Mouse (Mus musculus) hindbrain, embryonic 16.5 days (tissue): ENCODE measurements at regions not wholly inside any gene's neighbourhood (a gene's known extent, or its start where the extent isn't known, plus 50 kb on each side); places are given as distances from the start of the nearest gene placed in this dataset.

ENCODE experiments used
- ATAC-seq: fragments of 200-750 bp; cut with Nextera tagmentation; 2 replicates; pipeline ENCODE4 v1.8.0; 2017; ENCODE audit warnings: moderate TSS enrichment, moderate library complexity
- H3K27ac ChIP-seq: fragments of 300-500 bp; sonication (generic); 2 replicates; pipeline ENCODE4 v1.5.1; 2014; ENCODE audit warnings: low read depth, mild to moderate bottlenecking, control low read depth, low read length, moderate library complexity
- H3K27me3 ChIP-seq: fragments of 300-500 bp; sonication (generic); replicated peaks from 2 replicates; pipeline ENCODE4 v1.6.1; 2014; ENCODE audit warnings: low read length; ENCODE audit not compliant: control insufficient read depth, insufficient read depth
- H3K36me3 ChIP-seq: fragments of 300-500 bp; sonication (generic); 2 replicates; pipeline ENCODE4 v1.6.1; 2014; ENCODE audit warnings: mild to moderate bottlenecking, low read length, moderate library complexity, mixed read lengths; ENCODE audit not compliant: control insufficient read depth, insufficient read depth
- H3K4me1 ChIP-seq: fragments of 300-500 bp; sonication (generic); 2 replicates; pipeline ENCODE4 v1.6.1; 2014; ENCODE audit warnings: low read depth, low read length; ENCODE audit not compliant: control insufficient read depth, insufficient read depth
- H3K4me2 ChIP-seq: fragments of 300-500 bp; sonication (generic); 2 replicates; pipeline ENCODE4 v1.6.1; 2014; ENCODE audit warnings: mild to moderate bottlenecking, low read length, control low read depth, moderate library complexity
- H3K4me3 ChIP-seq: fragments of 300-500 bp; sonication (generic); 2 replicates; pipeline ENCODE4 v1.5.1; 2014; ENCODE audit warnings: mild to moderate bottlenecking, low read length, control low read depth, moderate library complexity
- H3K9ac ChIP-seq: fragments of 300-500 bp; sonication (generic); 2 replicates; pipeline ENCODE4 v1.6.1; 2014; ENCODE audit warnings: low read depth, mild to moderate bottlenecking, control low read depth, low read length, moderate library complexity
- H3K9me3 ChIP-seq: fragments of 300-500 bp; sonication (generic); 2 replicates; pipeline ENCODE4 v1.6.1; 2014; ENCODE audit warnings: mild to moderate bottlenecking, low read length, moderate library complexity; ENCODE audit not compliant: control insufficient read depth
- WGBS: fragments of 180-500 bp; shearing (Covaris S2); extraction: QIAGEN DNeasy Blood & Tissue Kit; methylation state at CpG from one replicate; pipeline ENCODE4 v1.1.7; 2014; 5-methylcytosine and 5-hydroxymethylcytosine counted together

GRCm38 (mm10) chr1:63903201-63903600 is 134.1 kb upstream of the 4933402D24Rik start:
- H3K4me1 ChIP-seq = no peaks in the 10 kb centered on the region
- H3K9ac ChIP-seq = no peak overlapping the region
- H3K36me3 ChIP-seq = no peaks in the 10 kb centered on the region
- no peaks in the 10 kb centered on the region for H3K27me3 ChIP-seq
- 66% methylated on average over 3 of the region's 3 CpGs for WGBS
- ATAC-seq = no peak
- H3K9me3 ChIP-seq = no peaks in the 10 kb centered on the region
- H3K4me3 ChIP-seq = no peak overlapping the region
- H3K4me2 ChIP-seq = no peak overlapping the region
- no peak overlapping the region for H3K27ac ChIP-seq

GRCm38 (mm10) chr1:63902391-63902790 is 133.3 kb upstream of the 4933402D24Rik start:
- no peaks in the 10 kb centered on the region for H3K36me3 ChIP-seq
- no peaks in the 10 kb centered on the region for H3K9me3 ChIP-seq
- no peak overlapping the region for H3K4me2 ChIP-seq
- no peaks in the 10 kb centered on the region for H3K27me3 ChIP-seq
- ATAC-seq = no peak
- H3K9ac ChIP-seq = no peak overlapping the region
- H3K4me3 ChIP-seq = no peak overlapping the region
- H3K27ac ChIP-seq = no peak overlapping the region
- H3K4me1 ChIP-seq = no peaks in the 10 kb centered on the region
- 24% methylated on average over 1 of the region's 1 CpGs for WGBS

- H3K9ac ChIP-seq = no peak overlapping the region
- H3K4me3 ChIP-seq = no peak overlapping the region
- no peaks in the 10 kb centered on the region for H3K36me3 ChIP-seq
- no peaks in the 10 kb centered on the region for H3K27me3 ChIP-seq
- no peak overlapping the region for H3K4me2 ChIP-seq
- H3K9me3 ChIP-seq = no peaks in the 10 kb centered on the region
- ATAC-seq = peak; percentile 68
- no peaks in the 10 kb centered on the region for H3K4me1 ChIP-seq
- H3K27ac ChIP-seq = no peak overlapping the region
- 56% methylated on average over 10 of the region's 10 CpGs for WGBS
These were observed 130.8 kb upstream of the 4933402D24Rik start for GRCm38 (mm10) chr1:63899631-63900577.

GRCm38 (mm10) chr1:63898766-63899165 is 129.7 kb upstream of the 4933402D24Rik start:
- 79% methylated on average over 2 of the region's 2 CpGs for WGBS
- Histone ChIP-seq H3K4me1 (no peaks in the 10 kb centered on the region), H3K27ac (no peak overlapping the region), H3K9me3 (no peaks in the 10 kb centered on the region; the same call in 1 of the 2 replicates), H3K27me3 (no peaks in the 10 kb centered on the region), H3K4me3 (no peak overlapping the region), H3K4me2 (no peak overlapping the region), H3K9ac (no peak overlapping the region), H3K36me3 (no peaks in the 10 kb centered on the region)
- no peak for ATAC-seq

GRCm38 (mm10) chr1:63897556-63897955 is 128.5 kb upstream of the 4933402D24Rik start:
- Histone ChIP-seq H3K27ac (no peak overlapping the region), H3K9me3 (peaks cover 5% of the 10 kb centered on the region; the same call in 1 of the 2 replicates), H3K4me2 (no peak overlapping the region), H3K4me1 (no peaks in the 10 kb centered on the region), H3K4me3 (no peak overlapping the region), H3K27me3 (no peaks in the 10 kb centered on the region), H3K36me3 (no peaks in the 10 kb centered on the region), H3K9ac (no peak overlapping the region)
- WGBS = 55% methylated on average over 2 of the region's 2 CpGs
- no peak for ATAC-seq

- Histone ChIP-seq H3K4me1 (no peaks in the 10 kb centered on the region), H3K27me3 (no peaks in the 10 kb centered on the region), H3K4me3 (no peak overlapping the region), H3K27ac (no peak overlapping the region), H3K9me3 (no peaks in the 10 kb centered on the region), H3K36me3 (no peaks in the 10 kb centered on the region), H3K9ac (no peak overlapping the region), H3K4me2 (no peak overlapping the region)
- 87% methylated on average over 3 of the region's 3 CpGs for WGBS
- no peak for ATAC-seq
These were observed 110.5 kb upstream of the 4933402D24Rik start for GRCm38 (mm10) chr1:63879570-63879969.

- Histone ChIP-seq H3K36me3 (no peaks in the 10 kb centered on the region), H3K27me3 (no peaks in the 10 kb centered on the region), H3K9me3 (no peaks in the 10 kb centered on the region), H3K4me1 (no peaks in the 10 kb centered on the region), H3K4me3 (no peak overlapping the region), H3K4me2 (no peak overlapping the region), H3K9ac (no peak overlapping the region), H3K27ac (no peak overlapping the region)
- 86% methylated on average over 5 of the region's 5 CpGs for WGBS
- no peak for ATAC-seq
These were observed 107.7 kb upstream of the 4933402D24Rik start for GRCm38 (mm10) chr1:63876589-63877251.

GRCm38 (mm10) chr1:63875297-63875962 is 106.4 kb upstream of the 4933402D24Rik start:
- Histone ChIP-seq H3K27me3 (no peaks in the 10 kb centered on the region), H3K36me3 (no peaks in the 10 kb centered on the region)

GRCm38 (mm10) chr1:63871831-63872230 is 102.8 kb upstream of the 4933402D24Rik start:
- no peaks in the 10 kb centered on the region for H3K4me1 ChIP-seq
- no peak overlapping the region for H3K27ac ChIP-seq
- no peak for ATAC-seq
- H3K4me2 ChIP-seq = no peak overlapping the region
- H3K9me3 ChIP-seq = no peaks in the 10 kb centered on the region
- 89% methylated on average over 6 of the region's 6 CpGs for WGBS
- no peaks in the 10 kb centered on the region for H3K36me3 ChIP-seq
- no peak overlapping the region for H3K4me3 ChIP-seq
- no peaks in the 10 kb centered on the region for H3K27me3 ChIP-seq
- H3K9ac ChIP-seq = no peak overlapping the region

More at GRCm38 (mm10) chr1:63875297-63875962, 106.4 kb upstream of the 4933402D24Rik start:
- Histone ChIP-seq H3K4me1 (no peaks in the 10 kb centered on the region), H3K27ac (no peak overlapping the region), H3K9ac (no peak overlapping the region), H3K4me3 (no peak overlapping the region), H3K9me3 (no peaks in the 10 kb centered on the region), H3K4me2 (no peak overlapping the region)
- ATAC-seq = no peak
- 79% methylated on average over 3 of the region's 3 CpGs for WGBS
